Mouse (Mus musculus) hindlimb bud, embryonic 11.5 days (tissue): Measurements from ENCODE around the gene St6galnac5.
A peak's percentile ranks its signal among the peaks of the same experiment; 100 is the strongest.

Experiments used
- DNase-seq: peaks from one replicate; pipeline ENCODE4 v3.0.0-alpha.2; 2012; ENCODE audit warnings: low read depth, low spot score; ENCODE audit errors: extremely low spot score

Gene St6galnac5

GRCm38 (mm10) chr3:152872054-152872453 is 110.0 kb downstream of the St6galnac5 start:
- no peak for DNase-seq

GRCm38 (mm10) chr3:152867654-152868525 is 114.2 kb downstream of the St6galnac5 start:
- DNase-seq, result no peak

GRCm38 (mm10) chr3:152866035-152866965 is 115.7 kb downstream of the St6galnac5 start:
- no peak for DNase-seq

GRCm38 (mm10) chr3:152861978-152862377 is 120.1 kb downstream of the St6galnac5 start:
- DNase-seq, result no peak

GRCm38 (mm10) chr3:152861450-152861849 is 120.6 kb downstream of the St6galnac5 start:
- DNase-seq, result no peak

- DNase-seq, result no peak
Observed at GRCm38 (mm10) chr3:152856095-152856494, 126.0 kb downstream of the St6galnac5 start.

GRCm38 (mm10) chr3:152855006-152855614 is 126.9 kb downstream of the St6galnac5 start:
- DNase-seq, result peak; percentile 10

- DNase-seq, result no peak
Observed at GRCm38 (mm10) chr3:152843925-152844324, 138.1 kb downstream of the St6galnac5 start.

GRCm38 (mm10) chr3:152842648-152843047 is 139.4 kb downstream of the St6galnac5 start:
- no peak for DNase-seq

- no peak for DNase-seq
Observed at GRCm38 (mm10) chr3:152841264-152841663, 140.8 kb downstream of the St6galnac5 start.

GRCm38 (mm10) chr3:152837938-152838337 is 144.1 kb downstream of the St6galnac5 start:
- no peak for DNase-seq

GRCm38 (mm10) chr3:152837407-152837806 is 144.6 kb downstream of the St6galnac5 start:
- no peak for DNase-seq

GRCm38 (mm10) chr3:152832436-152832835 is 149.6 kb downstream of the St6galnac5 start:
- DNase-seq, result no peak

- DNase-seq, result no peak
Observed at GRCm38 (mm10) chr3:152831974-152832373, 150.1 kb downstream of the St6galnac5 start.

- DNase-seq, result no peak
Observed at GRCm38 (mm10) chr3:152831377-152831776, 150.7 kb downstream of the St6galnac5 start.

- peak; percentile 35 for DNase-seq
Observed at GRCm38 (mm10) chr3:152821202-152821601, 160.8 kb downstream of the St6galnac5 start.

- no peak for DNase-seq
Observed at GRCm38 (mm10) chr3:152820406-152820805, 161.6 kb downstream of the St6galnac5 start.

GRCm38 (mm10) chr3:152815110-152815509 is 166.9 kb downstream of the St6galnac5 start:
- DNase-seq, result no peak

GRCm38 (mm10) chr3:152813905-152814304 is 168.1 kb downstream of the St6galnac5 start:
- DNase-seq, result no peak

- DNase-seq, result no peak
Observed at GRCm38 (mm10) chr3:152799738-152800431, 182.2 kb downstream of the St6galnac5 start.
